Mouse (Mus musculus) cerebellum, adult 2 months (tissue): ENCODE data around the gene Cenpf. TPM values are rescaled to one million over a fixed set of nuclear protein-coding genes. Genes with fewer than 3 reads are reported as not detected.
A peak's percentile ranks its signal among the peaks of the same experiment; 100 is the strongest.

ENCODE experiments used
- DNase-seq, 2 experiments: peaks; one replicate each; pipeline ENCODE4 v3.0.0; 2021
- H3K27ac ChIP-seq: fragments of 200-500 bp; 2 replicates; pipeline ENCODE4 v1.5.1; 2012; ENCODE audit warnings: low read length, control low read depth, inconsistent platforms; ENCODE audit not compliant: insufficient read depth
- H3K27me3 ChIP-seq: fragments of 200-500 bp; 2 replicates; pipeline ENCODE4 v1.6.1; 2012; ENCODE audit warnings: inconsistent platforms, mild to moderate bottlenecking, low read length, moderate library complexity; ENCODE audit not compliant: control insufficient read depth, insufficient read depth
- H3K4me1 ChIP-seq: fragments of 200-500 bp; 2 replicates; pipeline ENCODE4 v1.6.1; 2011; ENCODE audit warnings: low read length; ENCODE audit not compliant: control insufficient read depth, insufficient read depth
- H3K4me3 ChIP-seq: fragments of 200-500 bp; replicated peaks from 2 replicates; pipeline ENCODE3; 2011; ENCODE audit warnings: mild to moderate bottlenecking, low read depth, low read length, control low read depth; ENCODE audit not compliant: insufficient read depth
- CTCF ChIP-seq: fragments of 200-500 bp; IDR thresholded peaks from 2 replicates; pipeline ENCODE4 v1.5.1; 2011; ENCODE audit warnings: low read depth, mild to moderate bottlenecking, control low read depth, low read length, moderate library complexity, borderline replicate concordance; ENCODE audit not compliant: insufficient read depth
- POLR2A ChIP-seq: fragments of 200-500 bp; IDR thresholded peaks from 2 replicates; pipeline ENCODE4 v1.6.1; 2011; ENCODE audit warnings: low read length, control low read depth, borderline replicate concordance; ENCODE audit not compliant: insufficient read depth
- WGBS: fragments of 180-500 bp; shearing (Covaris S2); methylation state at CpG from one replicate; pipeline ENCODE4 v1.1.7; 2018; 5-methylcytosine and 5-hydroxymethylcytosine counted together
- polyA plus RNA-seq: library from polyadenylated mRNA; depleted of rRNA; stranded (reverse); fragments of >200 nt; gene quantifications from 2 replicates; pipeline ENCODE4 v1.2.3, GENCODE M21; 2012

The Cenpf gene
- polyA plus RNA-seq, 1 experiment = 0.07 TPM

DNA sequence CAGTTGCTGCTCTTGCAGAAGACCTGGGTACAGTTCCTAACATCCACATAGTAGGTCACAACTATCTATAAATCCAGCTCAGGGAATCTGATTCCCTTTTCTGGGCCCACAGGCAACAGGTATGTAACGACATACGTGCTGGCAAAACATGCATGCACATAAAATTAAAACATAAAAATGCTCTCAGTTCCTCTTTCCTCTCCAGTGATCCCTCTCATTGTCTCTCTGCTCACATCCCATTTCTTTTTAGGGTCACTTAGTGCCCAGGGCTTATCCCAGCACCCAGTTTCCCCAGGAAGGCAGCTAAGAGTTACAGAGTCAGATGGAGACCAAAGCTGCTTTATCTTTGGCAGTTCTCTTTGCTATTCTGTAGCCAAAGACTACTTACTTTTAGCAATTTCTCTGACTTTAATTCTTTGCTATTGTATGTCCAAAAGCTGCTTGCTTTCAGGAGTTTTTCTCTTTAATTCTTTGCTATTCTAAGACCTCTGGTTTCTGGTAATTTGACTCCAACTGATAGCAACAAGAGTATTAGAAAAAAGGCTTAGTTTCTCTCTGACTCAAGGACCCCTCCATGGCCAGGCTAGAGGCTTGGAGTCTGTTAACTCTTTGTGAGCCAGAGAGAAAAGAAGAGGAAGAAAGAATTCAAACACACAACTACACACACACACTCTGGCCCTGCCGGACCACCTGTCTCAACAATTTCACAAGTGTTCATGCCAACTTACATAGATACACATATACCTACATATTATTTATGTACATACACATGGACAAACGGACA lies 1.4 kb upstream of the Cenpf start:
- Histone ChIP-seq H3K4me3 (no peak overlapping the region), H3K27ac (no peak overlapping the region), H3K4me1 (no peaks in the 10 kb centered on the region), H3K27me3 (no peaks in the 10 kb centered on the region)
- no peak for TF ChIP-seq POLR2A
- TF ChIP-seq CTCF = no peak
- no peak for DNase-seq
- WGBS = 22% methylated on average over 4 of the region's 4 CpGs

DNA sequence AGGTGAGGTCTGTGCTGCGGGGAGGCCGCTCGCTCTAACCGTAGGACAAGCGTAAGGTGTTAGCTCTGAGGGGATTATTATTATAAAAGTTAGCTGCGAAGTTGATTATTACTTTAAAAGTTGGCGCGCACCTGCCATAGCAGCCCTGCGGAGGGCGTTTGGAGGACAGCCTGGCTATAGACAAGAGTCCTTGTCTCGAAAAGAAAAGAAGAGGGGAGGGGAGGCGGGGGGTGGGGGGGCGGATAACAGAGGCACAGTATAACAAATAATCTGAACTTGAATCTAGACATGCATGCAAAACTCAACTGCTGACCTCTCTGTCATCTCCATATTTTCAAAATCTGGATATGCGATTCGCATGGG lies 483 bp upstream of the Cenpf start:
- DNase-seq = no peak
- Histone ChIP-seq H3K4me1 (no peaks in the 10 kb centered on the region), H3K27me3 (no peaks in the 10 kb centered on the region), H3K4me3 (peak overlapping the region; percentile 77), H3K27ac (no peak overlapping the region)
- TF ChIP-seq CTCF = no peak
- no peak for TF ChIP-seq POLR2A
- WGBS = under 1% methylated on average over 15 of the region's 15 CpGs

DNA sequence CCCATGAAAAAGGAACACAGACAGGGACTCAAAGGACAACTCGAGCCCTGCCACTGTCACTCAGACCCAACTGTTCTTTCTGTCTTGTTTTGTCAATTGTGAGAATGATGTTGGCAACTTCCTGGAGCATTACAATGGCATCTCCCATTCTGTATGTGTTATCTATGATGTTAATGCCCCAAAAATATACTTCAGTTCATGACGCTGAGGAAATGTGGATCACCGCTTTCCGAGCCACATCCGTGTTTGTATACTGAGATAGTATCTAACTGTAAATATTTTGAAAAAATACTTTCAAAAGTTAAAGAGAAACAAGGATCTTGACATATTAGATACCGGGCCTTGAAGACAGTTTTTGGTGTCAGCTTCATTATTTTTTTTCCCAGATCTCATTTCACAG lies 1.9 kb downstream of the Cenpf start:
- no peak for DNase-seq
- Histone ChIP-seq H3K4me3 (no peak overlapping the region), H3K27ac (no peak overlapping the region), H3K27me3 (no peaks in the 10 kb centered on the region), H3K4me1 (no peaks in the 10 kb centered on the region)
- TF ChIP-seq POLR2A = no peak
- TF ChIP-seq CTCF = no peak
- 83% methylated on average over 6 of the region's 6 CpGs for WGBS

GRCm38 (mm10) chr1:189684786-189685415 lies 3.0 kb downstream of the Cenpf start:
- no peak for DNase-seq
- H3K27me3 ChIP-seq = no peaks in the 10 kb centered on the region
- TF ChIP-seq POLR2A (no peak), CTCF (no peak)
- 89% methylated on average over 9 of the region's 9 CpGs for WGBS
- no peak overlapping the region for H3K4me3 ChIP-seq
- peaks cover under 1% of the 10 kb centered on the region; the same call in 1 of the 2 replicates for H3K4me1 ChIP-seq
- no peak overlapping the region for H3K27ac ChIP-seq

GRCm38 (mm10) chr1:189679555-189679954 lies 8.3 kb downstream of the Cenpf start:
- Histone ChIP-seq H3K27me3 (no peaks in the 10 kb centered on the region), H3K27ac (peak overlapping the region; percentile 28), H3K4me1 (peaks cover 8% of the 10 kb centered on the region; the same call in 1 of the 2 replicates), H3K4me3 (no peak overlapping the region)
- TF ChIP-seq POLR2A (no peak), CTCF (no peak)
- peak; percentile 71 to 86 for DNase-seq
- 14% methylated on average over 3 of the region's 3 CpGs for WGBS

GRCm38 (mm10) chr1:189675953-189676352 lies 11.9 kb downstream of the Cenpf start:
- Histone ChIP-seq H3K4me3 (no peak overlapping the region), H3K27me3 (no peaks in the 10 kb centered on the region), H3K27ac (no peak overlapping the region), H3K4me1 (peaks cover 8% of the 10 kb centered on the region; the same call in 1 of the 2 replicates)
- TF ChIP-seq CTCF = no peak
- no peak for TF ChIP-seq POLR2A
- 89% methylated on average over 4 of the region's 4 CpGs for WGBS
- no peak for DNase-seq

DNA sequence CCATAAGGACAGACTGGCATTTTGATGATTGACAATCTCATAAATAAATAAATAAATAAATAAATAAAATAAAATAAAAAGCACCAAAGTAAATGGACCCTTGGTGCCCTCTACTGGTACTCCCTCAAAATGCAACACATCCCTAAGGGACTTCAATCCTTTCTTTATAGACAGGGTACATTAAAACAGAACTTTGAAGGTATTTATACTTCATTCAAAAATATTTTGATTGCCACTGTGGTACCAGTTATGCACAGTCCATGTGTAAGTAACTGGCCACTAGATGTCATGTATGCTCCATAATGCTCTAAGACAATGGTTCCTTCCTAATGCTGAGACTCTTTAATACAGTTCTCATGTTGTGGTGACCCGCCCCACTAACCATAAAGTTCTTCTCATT lies 12.5 kb downstream of the Cenpf start:
- TF ChIP-seq CTCF (peak; percentile 17; the same call in 1 of the 2 replicates), POLR2A (no peak)
- Histone ChIP-seq H3K4me3 (no peak overlapping the region), H3K4me1 (peaks cover 8% of the 10 kb centered on the region; the same call in 1 of the 2 replicates), H3K27me3 (no peaks in the 10 kb centered on the region), H3K27ac (no peak overlapping the region)
- DNase-seq = peak; percentile 34 to 37
- 87% methylated on average over 1 of the region's 1 CpGs for WGBS

DNA sequence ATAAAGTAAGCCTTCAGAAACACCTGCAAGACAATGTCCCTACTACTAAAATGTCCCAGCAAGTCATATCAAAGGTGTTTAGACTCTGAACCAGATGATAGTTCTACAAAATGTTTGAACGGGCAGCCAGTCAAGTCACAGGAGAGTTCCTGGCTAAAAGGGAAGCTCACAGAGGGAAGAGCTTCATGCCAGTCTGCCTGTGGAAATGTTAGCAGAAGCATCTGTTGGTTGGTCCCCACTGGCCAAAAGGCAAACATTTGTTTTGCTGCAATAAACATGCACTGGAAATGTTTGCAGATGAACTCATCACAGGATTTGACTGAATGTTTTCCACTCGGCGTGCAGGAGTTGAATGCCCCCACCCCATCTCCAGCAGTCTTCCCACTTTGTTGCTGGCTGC lies 21.9 kb downstream of the Cenpf start:
- TF ChIP-seq POLR2A (no peak), CTCF (no peak)
- 11% methylated on average over 3 of the region's 3 CpGs for WGBS
- no peaks in the 10 kb centered on the region for H3K27me3 ChIP-seq
- H3K4me1 ChIP-seq = peaks cover 16% of the 10 kb centered on the region; the same call in 1 of the 2 replicates
- no peak overlapping the region for H3K4me3 ChIP-seq
- no peak overlapping the region for H3K27ac ChIP-seq
- peak; percentile 32 to 64 for DNase-seq
